Mouse (Mus musculus) cortical plate, adult 2 months (tissue): ENCODE data around the gene Ufsp2. TPM values are rescaled to one million over a fixed set of nuclear protein-coding genes. Genes with fewer than 3 reads are reported as not detected.
A peak's percentile ranks its signal among the peaks of the same experiment; 100 is the strongest.

ENCODE experiments used
- H3K27ac ChIP-seq: fragments of 200-500 bp; 2 replicates; pipeline ENCODE4 v1.5.1; 2012; ENCODE audit warnings: low read length, control low read depth, inconsistent platforms; ENCODE audit not compliant: insufficient read depth
- H3K4me1 ChIP-seq: fragments of 200-500 bp; 2 replicates; pipeline ENCODE4 v1.6.1; 2011; ENCODE audit warnings: low read length; ENCODE audit not compliant: control insufficient read depth, insufficient read depth
- H3K4me3 ChIP-seq: fragments of 200-500 bp; 2 replicates; pipeline ENCODE4 v1.5.1; 2011; ENCODE audit warnings: mild to moderate bottlenecking, low read length, control low read depth; ENCODE audit not compliant: insufficient read depth
- CTCF ChIP-seq: fragments of 200-500 bp; IDR thresholded peaks from 2 replicates; pipeline ENCODE4 v1.5.1; 2011; ENCODE audit warnings: mild to moderate bottlenecking, control low read depth, low read length; ENCODE audit not compliant: insufficient read depth; ENCODE audit errors: extremely low read depth
- POLR2A ChIP-seq: fragments of 200-500 bp; IDR thresholded peaks from 2 replicates; pipeline ENCODE4 v1.6.1; 2011; ENCODE audit warnings: mild to moderate bottlenecking, low read length, control low read depth; ENCODE audit not compliant: insufficient read depth; ENCODE audit errors: extremely low read depth
- polyA plus RNA-seq: library from polyadenylated mRNA; depleted of rRNA; stranded (reverse); fragments of >200 nt; gene quantifications from 2 replicates; pipeline ENCODE4 v1.2.3, GENCODE M21; 2012; rRNA removed

Gene Ufsp2
- 64.2 and 64.6 TPM in 2 replicates for polyA plus RNA-seq

DNA sequence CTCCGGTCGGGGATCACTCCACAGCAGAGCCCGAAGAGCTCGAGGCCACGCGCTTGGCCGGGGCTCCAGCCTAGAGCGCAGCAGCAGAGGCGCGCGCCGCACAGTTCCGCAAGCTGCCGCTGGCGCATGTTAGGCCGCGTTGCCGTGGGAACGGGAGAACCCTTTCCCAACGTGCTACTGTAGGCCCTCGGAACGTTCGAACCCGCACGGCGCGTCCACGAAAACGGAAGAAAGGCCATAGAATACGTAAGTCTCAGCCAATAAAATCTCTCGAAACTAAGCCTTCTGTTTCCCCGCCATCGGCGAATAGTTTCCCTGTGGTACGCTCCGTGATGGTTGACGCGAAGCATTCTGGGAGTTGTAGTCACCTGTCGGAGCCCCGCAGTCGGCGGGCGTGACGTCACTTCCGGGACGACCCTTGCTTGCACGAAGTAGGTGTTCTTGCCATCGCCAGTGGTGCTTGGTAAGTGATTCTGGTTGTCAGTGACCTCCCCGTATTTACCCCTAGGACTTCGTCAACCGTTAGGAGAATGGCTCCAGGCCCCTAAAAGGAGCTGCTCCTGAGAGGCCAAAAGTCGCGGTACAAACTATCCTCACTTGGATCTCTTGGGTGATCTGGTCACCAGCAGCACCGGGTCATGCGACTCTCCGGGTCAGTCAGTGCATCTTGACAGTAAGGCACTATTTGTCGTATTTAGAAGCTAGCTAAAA, at the start of gene Ufsp2, which contains the start of gene 1700029J07Rik:
Ufsp2 (plus strand) TSS at position 403 of the 711 bp plus-strand sequence.
1700029J07Rik (minus strand) TSS at position 127 of the 711 bp plus-strand sequence.
- H3K4me1 ChIP-seq = peaks cover 3% of the 10 kb centered on the region; the same call in 1 of the 2 replicates
- 0 out of 2 replicates have a peak within 1 kb of the TSS, but pooled peaks have one; percentile 9 for H3K27ac ChIP-seq
- TF ChIP-seq POLR2A (peak; percentile 92), CTCF (0 out of 2 replicates have a peak, but pooled peaks have one; percentile 12)
- H3K4me3 ChIP-seq = peak within 1 kb of the TSS; percentile 47

DNA sequence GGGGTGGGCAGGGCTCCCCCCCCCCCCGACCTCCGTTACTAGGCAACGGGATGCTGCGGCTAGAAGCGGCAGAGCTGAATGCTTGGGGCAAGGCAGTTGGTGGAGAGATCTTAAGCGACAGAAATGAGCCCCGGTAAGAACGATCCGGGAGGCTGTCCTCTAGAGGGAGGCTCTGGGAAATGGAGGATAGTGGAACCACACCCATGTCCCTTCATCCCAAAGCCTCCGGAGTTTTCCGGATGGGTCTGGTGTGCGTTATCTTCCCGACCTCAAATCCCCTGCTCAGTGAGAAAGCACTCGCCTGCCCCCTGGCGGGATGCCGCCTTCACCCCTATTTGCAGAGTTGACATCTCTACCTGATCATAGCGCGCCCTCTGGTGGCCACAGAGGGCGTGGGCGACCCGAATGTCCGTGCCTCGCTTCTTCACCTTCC, 40.7 kb upstream of the Ufsp2 start, which contains the start of gene Ccdc110:
Ccdc110 (plus strand) TSS at position 38 of the 433 bp plus-strand sequence.
- no peak for TF ChIP-seq POLR2A
- peak; percentile 100 for TF ChIP-seq CTCF
- H3K4me3 ChIP-seq = peak within 1 kb of the TSS; percentile 34
- no peak within 1 kb of the TSS for H3K27ac ChIP-seq
- H3K4me1 ChIP-seq = no peaks in the 10 kb centered on the region

DNA sequence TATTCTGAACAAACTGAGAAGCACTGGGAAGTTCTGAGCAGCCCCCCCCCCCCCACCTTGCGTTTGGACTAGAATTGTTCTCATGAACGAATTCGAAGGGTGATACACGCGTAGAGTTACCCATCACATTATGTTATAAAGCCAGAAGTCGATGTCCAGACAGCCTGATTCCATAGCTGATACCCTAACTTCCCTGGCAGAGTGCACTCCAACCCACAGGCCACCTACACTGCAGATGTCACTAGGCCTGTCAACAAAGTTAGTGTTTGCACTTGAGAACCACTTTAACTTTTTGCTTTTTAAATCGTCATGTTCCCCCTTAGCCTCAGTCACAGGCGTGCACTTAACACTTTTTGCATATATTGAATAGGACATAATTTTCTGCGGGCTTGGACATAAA, 38.3 kb upstream of the Ufsp2 start:
- Histone ChIP-seq H3K27ac (no peak overlapping the region), H3K4me1 (no peaks in the 10 kb centered on the region), H3K4me3 (no peak overlapping the region)
- TF ChIP-seq CTCF (no peak), POLR2A (no peak)

DNA sequence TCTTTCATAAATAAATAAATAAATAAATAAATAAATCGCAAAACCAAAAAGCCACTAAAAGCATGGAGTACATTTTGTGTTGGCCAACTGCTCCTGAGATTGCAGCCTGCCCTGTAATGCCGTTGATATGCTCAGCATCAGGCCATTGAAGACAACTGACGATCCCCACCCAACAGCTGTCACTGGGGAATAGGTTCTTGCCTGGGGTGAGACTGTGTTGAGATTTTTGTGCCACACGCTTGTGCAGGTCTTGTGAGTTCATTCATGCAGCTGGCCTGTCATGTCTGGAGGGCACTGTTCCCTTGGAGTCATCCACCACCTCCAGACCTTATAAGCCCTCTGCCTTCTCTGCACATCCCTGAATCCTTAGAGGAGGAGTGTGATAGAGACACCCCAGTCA, 29.0 kb upstream of the Ufsp2 start:
- no peak overlapping the region for H3K4me3 ChIP-seq
- no peaks in the 10 kb centered on the region for H3K4me1 ChIP-seq
- TF ChIP-seq CTCF (no peak), POLR2A (no peak)
- no peak overlapping the region for H3K27ac ChIP-seq

DNA sequence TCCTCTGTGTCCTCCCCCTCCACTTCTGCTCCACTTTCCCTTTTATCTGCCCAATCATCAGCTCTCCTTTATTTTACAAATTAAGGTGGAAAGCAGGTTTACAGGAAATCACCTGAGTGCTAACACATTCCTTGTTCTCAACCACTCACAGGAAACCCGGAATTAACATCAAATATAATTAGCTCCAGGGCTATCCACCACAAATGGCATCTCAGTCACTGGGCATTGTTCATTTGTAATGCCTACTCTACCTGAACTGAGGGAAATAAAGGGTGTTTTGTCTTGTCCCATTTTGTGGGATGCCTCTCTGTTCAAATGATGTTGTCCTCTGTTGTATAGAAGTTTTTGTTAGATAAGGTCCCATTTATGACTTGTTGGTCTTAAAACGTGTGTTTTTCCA, 24.7 kb upstream of the Ufsp2 start:
- Histone ChIP-seq H3K4me3 (no peak overlapping the region), H3K27ac (no peak overlapping the region), H3K4me1 (no peaks in the 10 kb centered on the region)
- TF ChIP-seq CTCF (no peak), POLR2A (no peak)

DNA sequence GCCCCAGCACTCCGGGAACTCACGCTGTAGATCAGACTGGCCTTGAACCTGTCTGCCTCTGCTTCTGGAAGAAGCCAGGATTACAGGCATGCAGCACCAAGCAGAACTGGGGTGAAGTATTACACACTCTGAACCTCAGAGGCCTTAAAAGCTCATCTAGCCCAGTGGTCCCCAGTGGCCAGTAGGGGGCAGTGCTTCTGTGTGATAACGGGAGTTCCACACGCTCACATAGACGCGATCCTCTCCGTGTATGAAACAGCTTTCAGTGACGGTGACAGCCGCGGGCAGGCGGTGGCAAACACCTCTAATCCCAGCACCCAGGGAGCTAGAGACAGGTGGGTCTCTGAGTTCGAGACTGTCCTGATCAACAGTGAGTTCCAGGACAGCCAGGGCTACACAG, 4.4 kb upstream of the Ufsp2 start:
- TF ChIP-seq POLR2A (no peak), CTCF (0 out of 2 replicates have a peak, but pooled peaks have one; percentile 0)
- Histone ChIP-seq H3K4me1 (no peaks in the 10 kb centered on the region), H3K27ac (no peak overlapping the region), H3K4me3 (no peak overlapping the region)

DNA sequence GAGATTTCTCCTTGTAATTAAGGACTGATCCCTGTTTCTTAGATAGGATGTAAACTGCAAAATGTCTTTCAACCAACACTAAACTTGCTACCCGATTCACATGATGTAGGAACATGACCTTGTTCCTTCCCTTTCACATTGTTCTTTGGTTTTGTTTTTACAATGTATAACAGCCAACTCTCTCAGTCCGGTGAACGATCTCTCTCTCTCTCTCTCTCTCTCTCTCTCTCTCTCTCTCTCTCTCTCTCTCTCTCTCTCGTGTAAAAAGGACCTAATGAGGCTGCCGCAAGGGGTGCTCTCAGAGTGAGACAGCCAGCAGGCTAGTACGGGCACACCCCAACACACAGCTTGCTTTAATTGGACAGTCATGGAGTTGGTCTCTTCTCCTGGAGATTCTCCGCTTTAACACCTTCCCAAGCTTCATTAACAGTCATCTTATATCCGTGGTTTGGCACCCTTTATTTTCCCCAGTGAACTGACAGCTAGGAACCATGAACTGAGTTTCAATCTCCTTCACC, 1.3 kb upstream of the Ufsp2 start:
- TF ChIP-seq CTCF = no peak
- TF ChIP-seq POLR2A = no peak
- no peak overlapping the region; the same call in 1 of the 2 replicates for H3K4me3 ChIP-seq
- H3K4me1 ChIP-seq = peaks cover 3% of the 10 kb centered on the region; the same call in 1 of the 2 replicates
- no peak overlapping the region for H3K27ac ChIP-seq

DNA sequence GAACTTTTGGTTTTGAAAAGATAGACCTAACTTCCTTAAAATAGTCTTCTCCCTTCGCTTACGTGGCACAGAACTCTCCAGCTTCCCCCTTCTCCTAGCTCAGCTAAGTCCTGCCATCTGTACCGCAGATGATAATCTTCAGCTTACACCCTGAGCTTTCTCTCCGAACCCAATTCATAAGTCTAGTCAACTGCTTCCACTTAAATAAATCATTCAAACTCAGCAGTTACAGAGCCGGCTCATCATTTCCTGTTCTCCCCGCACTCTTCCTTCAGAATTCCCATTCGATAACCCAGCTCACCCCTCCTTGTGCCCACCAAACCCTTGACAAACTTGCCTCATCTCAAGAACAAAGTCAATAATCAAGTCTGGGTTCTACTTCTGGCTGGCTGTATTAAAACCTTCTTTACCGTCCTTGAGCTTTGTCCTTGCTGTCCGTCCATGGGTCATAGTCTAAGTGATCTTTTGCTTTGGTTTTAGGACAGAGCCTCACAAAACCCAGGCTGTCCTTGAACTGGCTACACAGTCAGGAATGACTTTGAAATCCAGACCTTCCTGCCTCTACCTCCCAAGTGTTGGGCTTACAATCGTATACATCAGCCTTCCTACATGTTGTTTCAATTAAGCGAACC, 625 bp downstream of the Ufsp2 start:
- TF ChIP-seq CTCF = no peak
- TF ChIP-seq POLR2A = no peak

DNA sequence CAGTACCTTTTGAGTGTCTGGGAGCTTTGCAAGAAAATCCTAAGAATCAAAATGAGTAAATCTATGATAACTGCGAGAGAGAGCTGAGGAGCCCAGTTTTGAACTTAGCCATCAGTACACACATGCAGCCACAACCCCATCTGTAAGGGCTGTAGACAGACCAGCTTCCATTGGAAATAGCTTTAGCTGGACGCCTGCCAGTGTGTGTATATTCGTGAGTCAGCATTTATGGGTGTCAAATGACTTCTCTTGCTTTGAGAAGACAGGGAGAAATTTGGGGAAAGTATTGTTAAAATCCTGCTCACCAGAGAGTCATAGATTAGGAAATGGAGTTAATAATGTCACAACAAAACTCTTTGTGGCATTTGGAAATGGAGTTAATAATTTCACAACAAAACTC, 11.3 kb downstream of the Ufsp2 start:
- Histone ChIP-seq H3K4me1 (no peaks in the 10 kb centered on the region), H3K27ac (no peak overlapping the region)
- TF ChIP-seq POLR2A (no peak), CTCF (no peak)

More for the DNA sequence above, 625 bp downstream of the Ufsp2 start:
- peaks cover 3% of the 10 kb centered on the region; the same call in 1 of the 2 replicates for H3K4me1 ChIP-seq
- no peak overlapping the region for H3K27ac ChIP-seq
- H3K4me3 ChIP-seq = peak overlapping the region; percentile 47

DNA sequence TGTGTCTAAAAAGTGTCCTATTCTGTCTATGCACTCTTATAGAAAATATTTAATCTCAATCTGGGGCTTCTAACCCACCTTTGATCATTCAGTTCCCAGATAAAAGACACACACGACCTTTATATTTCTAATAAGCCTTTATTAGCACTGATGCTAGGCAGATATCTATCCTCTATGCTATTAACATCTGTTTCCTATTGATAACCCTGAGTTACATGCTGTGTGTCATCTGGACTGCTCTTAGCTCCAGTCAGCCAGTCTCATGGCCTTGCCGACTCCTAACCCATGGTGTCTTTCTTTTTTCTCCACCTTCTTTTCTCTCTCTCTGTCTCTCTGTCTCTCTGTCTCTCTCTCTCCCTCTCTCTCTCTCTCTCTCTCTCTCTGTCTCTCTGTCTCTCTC, 12.9 kb downstream of the Ufsp2 start:
- TF ChIP-seq CTCF = no peak
- no peak for TF ChIP-seq POLR2A
- Histone ChIP-seq H3K4me3 (no peak overlapping the region), H3K27ac (no peak overlapping the region), H3K4me1 (no peaks in the 10 kb centered on the region)

More for the DNA sequence above, 11.3 kb downstream of the Ufsp2 start:
- H3K4me3 ChIP-seq = no peak overlapping the region
